Mouse (Mus musculus) C2C12 (cell line): Measurements from ENCODE around the gene Eef1akmt1. TPM values are rescaled to one million over a fixed set of nuclear protein-coding genes. Genes with fewer than 3 reads are reported as not detected.

ENCODE experiments used
- H3K27me3 ChIP-seq: one replicate; pipeline ENCODE4 v1.6.1; 2011; ENCODE audit not compliant: control insufficient read depth, insufficient read depth, insufficient read length
- H3K36me3 ChIP-seq: one replicate; pipeline ENCODE4 v1.6.1; 2011; ENCODE audit not compliant: control insufficient read depth, insufficient read depth
- H3K4me3 ChIP-seq: one replicate; pipeline ENCODE4 v1.5.1; 2011; ENCODE audit warnings: mild to moderate bottlenecking, control low read depth; ENCODE audit not compliant: poor library complexity, insufficient read depth, severe bottlenecking
- H3K79me2 ChIP-seq: one replicate; pipeline ENCODE4 v1.6.1; 2011; ENCODE audit not compliant: control insufficient read depth, insufficient read depth
- H3K79me3 ChIP-seq: one replicate; pipeline ENCODE4 v1.6.1; 2011; ENCODE audit warnings: low read depth, control low read depth
- H3ac ChIP-seq: one replicate; pipeline ENCODE3; 2011; ENCODE audit warnings: low read depth; ENCODE audit not compliant: control insufficient read depth, insufficient read length
- CEBPB ChIP-seq: IDR thresholded peaks from one replicate; pipeline ENCODE4 v1.6.1; 2011; ENCODE audit warnings: low read depth, mild to moderate bottlenecking, control low read depth, moderate library complexity
- CTCF ChIP-seq: IDR thresholded peaks from one replicate; pipeline ENCODE4 v1.5.1; 2011; ENCODE audit not compliant: control insufficient read depth, insufficient read depth, insufficient read length
- FOSL1 ChIP-seq: IDR thresholded peaks from one replicate; pipeline ENCODE4 v1.8.0; 2011; ENCODE audit warnings: mild to moderate bottlenecking, low read length; ENCODE audit not compliant: poor library complexity, insufficient read depth, severe bottlenecking
- MAX ChIP-seq: IDR thresholded peaks from one replicate; pipeline ENCODE4 v1.6.1; 2011; ENCODE audit warnings: mild to moderate bottlenecking, control low read depth
- MYOD1 ChIP-seq: IDR thresholded peaks from one replicate; pipeline ENCODE4 v1.6.1; 2011; ENCODE audit warnings: low read depth; ENCODE audit not compliant: control insufficient read depth, insufficient read length
- MYOG ChIP-seq: IDR thresholded peaks from one replicate; pipeline ENCODE4 v1.6.1; 2011; ENCODE audit not compliant: control insufficient read depth, insufficient read length; ENCODE audit errors: extremely low read depth
- USF1 ChIP-seq: IDR thresholded peaks from one replicate; pipeline ENCODE4 v1.6.1; 2011; ENCODE audit warnings: low read depth, mild to moderate bottlenecking, control low read depth, moderate library complexity
- polyA plus RNA-seq: library from polyadenylated mRNA; unstranded; fragments of >200 nt; fragmentation: generic; extraction: Trizol; gene quantifications from one replicate; pipeline ENCODE4 v1.2.1, GENCODE M21; 2012; ENCODE audit warnings: missing spikeins

The Eef1akmt1 gene
- polyA plus RNA-seq, 1 experiment: 74.0 TPM

GRCm38 (mm10) chr14:57545526-57545925, 25.9 kb downstream of the Eef1akmt1 start:
- Histone ChIP-seq H3K27me3 (no peaks in the 10 kb centered on the region), H3K79me2 (no peaks in the 10 kb centered on the region), H3K4me3 (no peak overlapping the region), H3K36me3 (no peaks in the 10 kb centered on the region), H3ac (no peak overlapping the region), H3K79me3 (no peaks in the 10 kb centered on the region)
- TF ChIP-seq FOSL1: no peak
- TF ChIP-seq MYOG: no peak
- no peak for TF ChIP-seq CEBPB
- no peak for TF ChIP-seq CTCF
- no peak for TF ChIP-seq USF1
- no peak for TF ChIP-seq MYOD1
- no peak for TF ChIP-seq MAX

DNA sequence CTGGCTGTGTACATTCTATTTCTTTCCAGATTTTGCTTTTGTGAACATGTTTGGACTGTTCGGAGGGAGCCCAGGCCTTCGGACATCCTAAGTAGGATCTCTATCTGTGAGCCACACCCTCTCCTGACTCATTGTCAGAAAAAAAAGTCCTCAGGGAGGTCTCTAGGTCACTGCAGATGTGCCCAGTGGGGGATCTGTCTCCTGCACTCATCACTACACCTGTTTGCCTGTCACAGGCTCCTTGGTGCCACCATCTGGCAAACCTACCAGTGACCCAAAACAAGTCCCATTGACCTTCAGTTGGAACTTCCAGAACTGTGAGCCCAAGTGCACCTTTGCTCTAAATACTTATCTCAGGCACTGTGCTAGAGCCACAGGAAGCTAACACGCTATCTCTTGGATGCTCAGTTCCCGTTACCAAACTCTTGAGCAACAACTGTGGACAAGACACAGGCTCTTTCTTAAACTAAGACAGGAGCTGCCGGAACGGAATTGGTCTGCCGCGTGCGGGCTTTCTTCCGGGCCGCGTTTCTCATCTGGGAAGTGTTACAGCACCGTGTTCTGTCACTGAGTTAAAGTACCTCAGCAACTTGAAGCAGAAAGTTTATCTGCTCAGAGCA, 27.9 kb downstream of the Eef1akmt1 start:
- H3K27me3 ChIP-seq: no peaks in the 10 kb centered on the region
- TF ChIP-seq USF1: no peak
- no peak for TF ChIP-seq CTCF
- no peak for TF ChIP-seq FOSL1
- no peak for TF ChIP-seq MAX
- no peak for TF ChIP-seq CEBPB
- no peak for TF ChIP-seq MYOD1
- no peak for TF ChIP-seq MYOG

GRCm38 (mm10) chr14:57542231-57542630, 29.2 kb downstream of the Eef1akmt1 start:
- H3K36me3 ChIP-seq: no peaks in the 10 kb centered on the region
- no peaks in the 10 kb centered on the region for H3K79me3 ChIP-seq
- no peaks in the 10 kb centered on the region for H3K27me3 ChIP-seq
- no peak overlapping the region for H3K4me3 ChIP-seq
- H3K79me2 ChIP-seq: no peaks in the 10 kb centered on the region
- no peak overlapping the region for H3ac ChIP-seq
- TF ChIP-seq FOSL1 (no peak), USF1 (no peak), MYOD1 (no peak)

More for the DNA sequence above, 27.9 kb downstream of the Eef1akmt1 start:
- H3ac ChIP-seq: no peak overlapping the region
- no peak overlapping the region for H3K4me3 ChIP-seq
- H3K79me3 ChIP-seq: no peaks in the 10 kb centered on the region
- no peaks in the 10 kb centered on the region for H3K36me3 ChIP-seq
- H3K79me2 ChIP-seq: no peaks in the 10 kb centered on the region

GRCm38 (mm10) chr14:57540683-57541082, 30.7 kb downstream of the Eef1akmt1 start:
- Histone ChIP-seq H3K79me2 (no peaks in the 10 kb centered on the region), H3K79me3 (no peaks in the 10 kb centered on the region), H3K4me3 (no peak overlapping the region), H3K27me3 (no peaks in the 10 kb centered on the region), H3K36me3 (no peaks in the 10 kb centered on the region), H3ac (no peak overlapping the region)
- TF ChIP-seq CTCF (no peak), CEBPB (no peak), MYOD1 (no peak), MAX (no peak), USF1 (no peak)

- H3K36me3 ChIP-seq: no peaks in the 10 kb centered on the region
- no peak overlapping the region for H3K4me3 ChIP-seq
- no peaks in the 10 kb centered on the region for H3K79me3 ChIP-seq
- TF ChIP-seq MYOD1 (no peak), MAX (no peak), FOSL1 (no peak), CTCF (no peak), MYOG (no peak), USF1 (no peak)
- H3K79me2 ChIP-seq: no peaks in the 10 kb centered on the region
- H3ac ChIP-seq: no peak overlapping the region
- H3K27me3 ChIP-seq: peaks cover 14% of the 10 kb centered on the region
Observed at GRCm38 (mm10) chr14:57537261-57538015, 34.0 kb downstream of the Eef1akmt1 start.

DNA sequence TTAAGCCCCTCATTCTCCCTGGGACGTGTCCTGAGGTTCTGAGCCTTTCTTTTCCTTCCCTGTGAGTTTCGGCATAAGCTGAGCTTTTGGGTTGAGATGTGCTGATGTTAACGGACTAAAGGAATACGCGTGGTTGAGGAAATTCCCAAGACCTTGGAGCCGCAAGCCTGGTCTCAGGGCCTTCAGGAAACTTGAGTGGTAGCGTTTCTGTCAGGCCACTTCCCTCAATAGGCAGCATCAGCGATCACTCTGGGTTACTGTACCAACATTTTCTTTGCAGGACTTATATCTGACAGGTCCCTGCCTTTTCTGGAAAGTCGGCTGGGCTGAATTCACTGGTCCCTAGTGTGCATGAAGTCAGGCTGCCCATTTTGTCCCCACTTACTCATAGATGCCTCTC, 34.6 kb downstream of the Eef1akmt1 start:
- Histone ChIP-seq H3K4me3 (no peak overlapping the region), H3K27me3 (peaks cover 14% of the 10 kb centered on the region), H3K79me3 (no peaks in the 10 kb centered on the region), H3ac (no peak overlapping the region), H3K79me2 (no peaks in the 10 kb centered on the region), H3K36me3 (no peaks in the 10 kb centered on the region)
- TF ChIP-seq CTCF: no peak
- TF ChIP-seq MYOG: no peak
- TF ChIP-seq USF1: no peak
- TF ChIP-seq MAX: no peak
- TF ChIP-seq FOSL1: no peak
- TF ChIP-seq CEBPB: no peak
- no peak for TF ChIP-seq MYOD1
